Mouse (Mus musculus): Measurements from ENCODE around the gene Chad.

Chad gene

DNA sequence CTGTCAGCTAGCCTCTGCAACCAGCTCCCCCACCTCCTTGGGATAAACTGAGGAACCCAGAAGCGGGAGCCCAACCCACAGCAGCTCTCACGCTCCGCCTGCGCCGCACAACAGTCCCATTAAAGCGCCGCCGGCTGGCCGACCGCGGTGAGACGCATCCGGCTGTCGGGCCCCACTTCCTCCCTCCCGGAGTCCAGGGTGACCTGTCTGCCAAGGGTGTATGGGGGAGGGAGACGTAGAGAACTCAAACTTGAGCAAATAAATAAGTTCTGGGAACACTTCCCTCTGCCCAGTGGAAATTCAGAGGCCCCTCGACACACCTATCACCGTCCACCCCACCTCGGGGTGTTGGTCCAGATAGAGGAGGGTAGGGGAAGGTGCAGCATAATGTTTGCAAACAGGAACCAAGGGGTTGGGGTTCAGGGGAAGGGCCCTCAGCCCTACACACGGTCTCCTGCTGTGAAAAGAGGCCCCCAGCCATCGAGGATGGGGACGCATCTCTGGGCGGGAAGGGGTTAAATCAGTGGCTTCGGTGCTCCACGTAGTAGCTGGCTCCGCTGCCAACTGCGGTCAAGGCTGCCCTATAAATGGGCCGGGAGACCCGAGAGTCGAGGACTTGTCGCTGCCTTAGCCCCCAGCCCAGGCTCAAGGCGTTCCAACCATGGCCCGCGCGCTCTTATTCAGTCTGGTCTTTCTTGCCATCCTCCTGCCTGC is at the start of gene Chad:
Chad (plus strand) TSS at position 611 of the 714 bp plus-strand sequence.
- TF ChIP-seq GATA4 (IDR thresholded peaks at IDR 0.05; ENCODE audit: insufficient replicate concordance, low read length): no peak

- no peak for TF ChIP-seq GATA4 (IDR thresholded peaks at IDR 0.05; ENCODE audit: insufficient replicate concordance, low read length)
These were observed 43.5 kb upstream of the Chad start, which contains the start of gene Mycbpap for GRCm38 (mm10) chr11:94521219-94521843. Gene Mycbpap (minus strand): TSS chr11:94521742.

DNA sequence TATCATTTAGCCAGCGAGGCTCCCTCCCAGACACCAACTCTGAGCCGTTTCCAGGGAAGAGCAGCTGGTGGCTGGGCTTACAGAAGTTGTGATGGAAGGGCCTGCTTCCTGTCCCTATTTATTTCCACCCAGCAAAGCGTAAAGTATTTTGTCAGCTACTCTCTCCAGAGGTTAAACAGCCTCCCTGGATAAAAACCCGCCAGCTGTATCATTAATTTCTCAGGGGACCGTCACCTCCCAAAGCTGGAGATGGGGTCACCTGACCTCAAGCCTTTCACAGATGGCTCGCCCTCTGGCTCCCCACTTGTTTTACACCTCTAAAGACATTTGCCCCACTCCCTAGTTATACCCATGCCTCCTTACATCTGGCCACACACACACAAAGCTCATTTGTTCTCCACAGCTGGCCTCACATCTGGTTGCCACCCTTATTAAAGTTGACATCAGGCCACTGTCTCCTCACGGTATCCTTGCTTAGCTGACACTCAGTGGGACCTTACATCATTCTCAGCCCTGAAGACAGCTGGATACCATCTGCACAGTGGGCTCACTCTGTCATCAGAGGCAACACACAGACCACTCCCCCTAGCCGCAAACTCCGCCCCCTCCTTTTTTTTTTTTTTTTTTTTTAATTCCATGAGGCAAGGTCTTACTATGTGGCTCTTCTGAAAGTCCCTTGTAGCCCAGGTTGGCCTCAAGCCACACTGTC is 38.5 kb upstream of the Chad start:
- no peak for TF ChIP-seq GATA4 (IDR thresholded peaks at IDR 0.05; ENCODE audit: insufficient replicate concordance, low read length)

DNA sequence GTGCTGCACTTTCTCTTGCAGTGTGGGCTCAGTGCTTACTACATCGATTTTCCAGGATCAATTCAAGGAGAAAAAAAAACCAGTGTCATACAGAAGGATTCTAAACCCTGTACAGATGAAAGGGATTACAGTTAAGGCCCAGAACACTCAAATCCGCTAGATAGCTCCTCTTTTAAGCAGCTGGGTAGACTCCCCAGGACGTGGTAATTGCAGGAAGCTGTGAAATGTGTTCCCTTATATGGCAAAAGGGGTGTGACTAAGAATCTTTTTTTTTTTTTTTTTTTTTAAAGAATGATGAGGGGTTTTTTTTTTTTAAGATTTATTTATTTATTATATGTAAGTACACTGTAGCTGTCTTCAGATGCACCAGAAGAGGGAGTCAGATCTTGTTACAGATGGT is 36.0 kb upstream of the Chad start:
- no peak for TF ChIP-seq GATA4 (IDR thresholded peaks at IDR 0.05; ENCODE audit: insufficient replicate concordance, low read length)

GRCm38 (mm10) chr11:94533171-94533570 is 31.7 kb upstream of the Chad start:
- TF ChIP-seq GATA4 (IDR thresholded peaks at IDR 0.05; ENCODE audit: insufficient replicate concordance, low read length): no peak

GRCm38 (mm10) chr11:94538733-94539292 is 26.0 kb upstream of the Chad start:
- no peak for TF ChIP-seq GATA4 (IDR thresholded peaks at IDR 0.05; ENCODE audit: insufficient replicate concordance, low read length)

DNA sequence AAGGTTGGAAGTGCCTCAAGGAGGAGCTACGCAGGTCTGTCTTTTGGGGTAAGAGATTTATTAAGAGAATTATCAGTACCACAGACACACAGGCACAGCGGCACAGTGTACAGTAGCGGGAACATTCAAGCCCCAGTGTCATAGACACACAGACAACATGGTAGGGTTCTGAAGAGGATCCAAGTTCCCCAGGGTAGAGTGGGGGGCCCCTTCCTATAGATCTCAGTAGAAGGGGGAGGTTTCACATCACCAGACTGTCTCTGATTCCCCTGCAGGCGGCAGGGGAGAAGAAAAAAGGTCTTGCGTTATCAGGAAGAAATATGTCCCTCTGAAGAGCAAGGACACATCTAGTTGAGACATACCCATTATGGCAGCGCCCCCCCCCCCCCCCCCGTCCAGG is 25.1 kb upstream of the Chad start:
- no peak for TF ChIP-seq GATA4 (IDR thresholded peaks at IDR 0.05; ENCODE audit: insufficient replicate concordance, low read length)

DNA sequence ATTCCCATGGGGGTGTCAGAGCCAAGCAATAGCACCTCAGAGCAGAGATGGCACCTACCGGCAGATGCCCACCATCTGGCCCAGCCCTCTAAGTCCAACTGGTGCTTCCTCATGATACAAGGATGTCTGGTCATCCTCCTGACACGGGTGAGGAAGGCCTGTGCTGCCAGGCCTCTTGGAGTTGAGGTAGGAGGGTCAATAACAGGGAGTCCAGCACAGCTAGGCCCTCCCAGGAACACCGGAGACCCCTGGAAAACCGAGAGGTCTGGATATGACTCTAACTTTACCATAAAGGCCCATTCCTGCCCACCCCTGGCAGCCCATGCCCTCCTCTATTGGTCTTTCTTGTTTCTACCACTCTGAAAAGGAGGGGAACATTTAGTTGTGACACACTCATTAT is 22.4 kb upstream of the Chad start:
- TF ChIP-seq GATA4 (IDR thresholded peaks at IDR 0.05; ENCODE audit: insufficient replicate concordance, low read length): no peak

- no peak for TF ChIP-seq GATA4 (IDR thresholded peaks at IDR 0.05; ENCODE audit: insufficient replicate concordance, low read length)
These were observed 21.5 kb upstream of the Chad start for GRCm38 (mm10) chr11:94543344-94543743.

DNA sequence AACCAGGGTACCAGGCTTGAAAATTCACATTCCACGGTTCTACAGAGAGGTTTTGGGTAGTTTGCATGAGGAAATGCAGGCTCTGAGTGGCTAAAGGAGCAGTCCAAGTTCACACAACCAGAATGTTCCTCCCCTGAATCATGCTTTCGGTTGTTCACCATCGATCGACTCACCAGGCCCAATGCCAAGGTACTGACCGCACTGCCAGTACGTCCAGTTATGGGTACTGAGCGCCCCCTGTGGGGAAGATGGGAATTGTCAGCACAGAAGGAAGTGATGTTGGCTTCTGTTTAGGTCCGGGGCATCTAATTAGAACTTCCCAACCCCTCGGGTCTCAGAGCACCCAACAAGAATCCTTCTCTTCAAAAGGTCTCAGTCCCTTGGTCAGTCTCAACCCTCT is 20.9 kb upstream of the Chad start:
- no peak for TF ChIP-seq GATA4 (IDR thresholded peaks at IDR 0.05; ENCODE audit: insufficient replicate concordance, low read length)

DNA sequence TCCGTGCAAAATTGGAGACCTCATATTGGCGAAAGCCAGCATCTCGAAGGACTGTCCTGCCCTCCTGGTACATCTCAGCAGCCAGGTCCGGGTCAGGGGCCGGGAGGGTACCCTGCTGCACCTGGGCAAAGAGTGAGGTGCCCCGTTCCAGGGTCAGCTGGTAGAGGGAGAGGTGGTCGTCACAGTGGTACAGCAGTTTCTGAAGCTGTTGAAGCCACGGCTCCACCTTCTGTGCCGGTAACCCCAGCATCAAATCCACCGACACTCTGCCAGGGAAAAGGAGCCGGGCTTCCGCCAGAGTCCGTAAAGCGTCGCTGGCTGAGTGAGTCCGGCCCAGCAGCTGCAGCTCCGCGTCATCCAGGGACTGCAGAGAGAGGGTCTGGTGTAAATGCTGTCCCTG is 20.4 kb upstream of the Chad start:
- no peak for TF ChIP-seq GATA4 (IDR thresholded peaks at IDR 0.05; ENCODE audit: insufficient replicate concordance, low read length)

DNA sequence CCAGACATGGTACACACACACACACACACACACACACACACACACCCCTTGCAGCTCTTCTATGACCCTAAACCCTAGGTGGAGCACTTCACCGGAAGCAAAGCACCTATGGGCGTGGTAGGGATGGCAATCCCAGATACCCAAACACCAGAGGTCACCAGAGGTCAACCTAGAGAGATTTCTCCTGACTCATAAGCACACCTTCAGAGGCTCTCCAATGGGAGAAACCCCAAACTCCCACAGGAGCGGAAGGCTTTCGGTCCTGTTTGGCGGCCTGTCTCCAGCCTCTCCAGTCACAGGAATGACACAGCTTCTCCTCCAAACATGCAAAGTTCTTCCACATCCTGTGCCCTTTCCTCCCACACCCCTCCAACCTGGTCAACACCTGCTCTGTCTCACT is 18.5 kb upstream of the Chad start:
- TF ChIP-seq GATA4 (IDR thresholded peaks at IDR 0.05; ENCODE audit: insufficient replicate concordance, low read length): no peak

DNA sequence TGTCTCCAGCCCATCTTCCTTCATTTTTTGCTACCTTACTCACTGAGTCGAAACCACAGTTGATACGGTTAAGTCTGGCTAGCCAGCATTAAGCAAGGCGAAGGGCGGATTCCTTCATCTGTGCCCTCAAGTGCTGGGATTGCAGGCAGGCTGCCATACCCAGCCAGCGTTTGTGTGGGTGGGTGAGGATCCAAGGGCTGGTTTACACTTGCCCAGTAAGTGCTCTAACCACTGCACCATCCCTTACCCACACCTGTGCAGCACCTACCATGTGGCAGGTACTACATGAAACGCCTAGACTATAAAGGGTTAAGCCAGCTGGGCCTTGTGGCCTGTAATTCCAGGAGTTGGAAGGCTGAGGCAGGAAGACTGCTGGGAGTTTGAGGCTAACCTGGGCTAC is 17.6 kb upstream of the Chad start:
- TF ChIP-seq GATA4 (IDR thresholded peaks at IDR 0.05; ENCODE audit: insufficient replicate concordance, low read length): no peak

- no peak for TF ChIP-seq GATA4 (IDR thresholded peaks at IDR 0.05; ENCODE audit: insufficient replicate concordance, low read length)
These were observed 16.6 kb upstream of the Chad start for GRCm38 (mm10) chr11:94548041-94548784.
